Mouse (Mus musculus): ENCODE measurements around the gene Chil6.

Gene Chil6
- long read RNA-seq, experiment 1 = 0 reads
- long read RNA-seq, experiment 2 = 0 reads

DNA sequence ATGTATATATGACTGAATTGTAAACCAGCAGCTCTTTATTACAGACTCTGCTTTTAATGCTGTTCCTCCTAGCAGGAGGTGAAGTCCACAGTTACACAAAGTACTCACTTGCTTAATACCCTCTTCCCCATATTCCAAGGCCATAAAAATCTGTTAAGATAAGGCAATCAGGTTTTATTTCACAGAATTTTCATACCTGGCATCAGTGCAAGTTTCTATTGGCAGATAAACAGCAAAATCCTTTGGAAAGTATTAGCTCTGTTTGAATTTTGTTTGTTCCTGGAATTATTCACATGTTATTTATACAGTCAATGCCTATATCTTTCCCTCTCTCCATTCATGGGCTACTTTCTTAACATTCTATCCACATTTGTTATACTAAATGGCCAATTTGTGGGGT lies at the start of gene Chil6:
TSS of gene Chil6 (minus strand) at position 101 of the 400 bp plus-strand sequence.
- intact Hi-C loops (cut with DNase I) = no loop called here

DNA sequence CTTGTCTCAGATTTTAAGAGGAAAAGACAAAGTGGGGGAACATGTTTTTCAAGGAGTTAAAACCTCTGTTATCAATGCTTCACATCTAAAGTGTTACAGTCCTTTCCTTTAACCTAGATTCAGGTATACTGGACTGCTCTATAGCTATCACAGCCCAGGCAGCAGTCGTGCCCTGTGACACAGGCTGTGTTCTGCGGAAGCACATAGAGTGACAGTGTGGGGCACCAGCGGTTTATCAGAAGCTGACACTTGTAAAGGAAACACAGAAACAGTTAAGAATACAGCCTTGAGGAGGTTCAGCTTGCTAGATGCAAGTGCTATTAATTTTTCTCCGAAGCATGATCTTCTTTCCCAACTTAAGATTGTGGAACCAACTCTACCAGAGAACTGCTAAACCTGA lies 46.6 kb upstream of the Chil6 start:
- intact Hi-C loops (cut with DNase I) = no loop called here

DNA sequence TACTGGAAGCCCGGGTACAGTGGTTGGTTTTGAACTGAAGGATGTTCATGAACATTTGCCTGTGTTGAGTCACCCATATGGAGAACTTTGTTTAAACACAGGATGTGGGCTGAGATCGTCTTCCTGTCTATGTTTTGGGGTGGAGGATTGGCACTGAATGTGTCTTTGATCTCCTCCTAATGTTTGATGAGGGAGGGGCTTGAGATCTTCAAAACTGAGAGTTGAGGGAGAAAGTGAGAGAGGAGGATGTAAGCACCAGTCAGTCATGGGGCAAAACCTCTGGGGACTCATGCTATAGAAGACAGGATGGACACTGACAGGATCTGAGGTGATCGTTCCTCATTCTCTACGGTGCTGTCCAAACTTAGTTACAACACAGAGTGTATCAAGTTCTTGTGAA lies 43.6 kb upstream of the Chil6 start:
- intact Hi-C loops (cut with DNase I) = loop anchor here (2.0 kb wide), 1 partner anchor 459 kb away; no protein-coding TSS in a partner anchor

DNA sequence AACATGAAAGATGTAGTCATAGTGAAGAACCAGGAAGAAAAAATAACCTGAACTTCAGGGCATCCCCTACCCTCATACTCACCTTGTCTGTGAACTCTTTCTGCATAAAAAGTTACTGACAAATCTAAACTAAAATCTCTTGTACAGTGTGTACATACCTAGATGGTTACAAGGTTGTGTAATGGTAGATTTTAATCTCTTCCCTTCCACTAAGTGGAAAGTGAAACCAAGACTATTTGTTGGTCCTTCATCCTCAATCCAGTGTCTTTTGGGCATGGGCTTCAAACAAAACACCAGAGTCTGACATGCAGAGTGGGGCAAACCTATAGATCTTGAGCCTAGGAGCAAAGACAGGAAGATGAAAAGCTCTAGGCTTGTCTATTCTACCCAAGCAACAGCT lies 43.0 kb upstream of the Chil6 start:
- intact Hi-C loops (cut with DNase I) = loop anchor here (2.0 kb wide), 1 partner anchor 458 kb away; no protein-coding TSS in a partner anchor

DNA sequence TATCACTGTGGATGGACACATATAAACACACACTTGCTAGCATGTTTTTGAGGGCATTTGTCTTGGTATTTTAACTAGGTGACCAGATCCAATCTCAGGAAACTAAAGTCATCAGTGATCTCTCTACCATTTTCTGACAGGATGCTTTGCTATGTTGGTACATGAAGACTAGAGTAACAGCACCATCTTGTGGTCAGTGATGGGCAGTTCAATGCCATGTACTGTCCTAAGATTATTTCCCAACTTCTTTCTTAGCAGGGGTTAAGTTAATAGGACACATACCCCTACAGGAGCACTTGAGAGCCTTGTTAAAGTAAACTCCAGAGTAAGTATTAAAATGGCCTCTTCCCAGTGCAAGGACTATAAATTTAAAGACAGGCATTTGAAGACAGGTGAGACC lies 42.6 kb upstream of the Chil6 start:
- intact Hi-C loops (cut with DNase I) = loop anchor here (2.0 kb wide), 1 partner anchor 458 kb away; no protein-coding TSS in a partner anchor

Data from adrenal gland (tissue).